Mouse (Mus musculus) C2C12 (cell line): Measurements from ENCODE around the gene Rfx7. TPM values are rescaled to one million over a fixed set of nuclear protein-coding genes. Genes with fewer than 3 reads are reported as not detected.
A peak's percentile ranks its signal among the peaks of the same experiment; 100 is the strongest.

Source experiments
- H3K27me3 ChIP-seq: one replicate; pipeline ENCODE4 v1.6.1; 2011; ENCODE audit not compliant: control insufficient read depth, insufficient read depth, insufficient read length
- H3K36me3 ChIP-seq: one replicate; pipeline ENCODE4 v1.6.1; 2011; ENCODE audit not compliant: control insufficient read depth, insufficient read depth
- H3K4me3 ChIP-seq: one replicate; pipeline ENCODE4 v1.5.1; 2011; ENCODE audit warnings: mild to moderate bottlenecking, control low read depth; ENCODE audit not compliant: poor library complexity, insufficient read depth, severe bottlenecking
- H3K79me2 ChIP-seq: one replicate; pipeline ENCODE4 v1.6.1; 2011; ENCODE audit not compliant: control insufficient read depth, insufficient read depth
- H3K79me3 ChIP-seq: one replicate; pipeline ENCODE4 v1.6.1; 2011; ENCODE audit warnings: low read depth, control low read depth
- H3ac ChIP-seq: one replicate; pipeline ENCODE3; 2011; ENCODE audit warnings: low read depth; ENCODE audit not compliant: control insufficient read depth, insufficient read length
- CEBPB ChIP-seq: IDR thresholded peaks from one replicate; pipeline ENCODE4 v1.6.1; 2011; ENCODE audit warnings: low read depth, mild to moderate bottlenecking, control low read depth, moderate library complexity
- CTCF ChIP-seq: IDR thresholded peaks from one replicate; pipeline ENCODE4 v1.5.1; 2011; ENCODE audit not compliant: control insufficient read depth, insufficient read depth, insufficient read length
- FOSL1 ChIP-seq: IDR thresholded peaks from one replicate; pipeline ENCODE4 v1.8.0; 2011; ENCODE audit warnings: mild to moderate bottlenecking, low read length; ENCODE audit not compliant: poor library complexity, insufficient read depth, severe bottlenecking
- MAX ChIP-seq: IDR thresholded peaks from one replicate; pipeline ENCODE4 v1.6.1; 2011; ENCODE audit warnings: mild to moderate bottlenecking, control low read depth
- MYOD1 ChIP-seq: IDR thresholded peaks from one replicate; pipeline ENCODE4 v1.6.1; 2011; ENCODE audit warnings: low read depth; ENCODE audit not compliant: control insufficient read depth, insufficient read length
- MYOG ChIP-seq: IDR thresholded peaks from one replicate; pipeline ENCODE4 v1.6.1; 2011; ENCODE audit not compliant: control insufficient read depth, insufficient read length; ENCODE audit errors: extremely low read depth
- USF1 ChIP-seq: IDR thresholded peaks from one replicate; pipeline ENCODE4 v1.6.1; 2011; ENCODE audit warnings: low read depth, mild to moderate bottlenecking, control low read depth, moderate library complexity
- polyA plus RNA-seq: library from polyadenylated mRNA; unstranded; fragments of >200 nt; fragmentation: generic; extraction: Trizol; gene quantifications from one replicate; pipeline ENCODE4 v1.2.1, GENCODE M21; 2012; ENCODE audit warnings: missing spikeins

Rfx7 gene
- polyA plus RNA-seq, 1 experiment = 3.9 TPM

- no peak for TF ChIP-seq MYOD1
- TF ChIP-seq MAX = no peak
- TF ChIP-seq MYOG = no peak
- Histone ChIP-seq H3ac (no peak overlapping the region), H3K27me3 (no peaks in the 10 kb centered on the region), H3K79me2 (no peaks in the 10 kb centered on the region), H3K79me3 (no peaks in the 10 kb centered on the region), H3K4me3 (no peak overlapping the region), H3K36me3 (no peaks in the 10 kb centered on the region)
Measured at GRCm38 (mm10) chr9:72643651-72644417, 111.8 kb downstream of the Rfx7 start.

DNA sequence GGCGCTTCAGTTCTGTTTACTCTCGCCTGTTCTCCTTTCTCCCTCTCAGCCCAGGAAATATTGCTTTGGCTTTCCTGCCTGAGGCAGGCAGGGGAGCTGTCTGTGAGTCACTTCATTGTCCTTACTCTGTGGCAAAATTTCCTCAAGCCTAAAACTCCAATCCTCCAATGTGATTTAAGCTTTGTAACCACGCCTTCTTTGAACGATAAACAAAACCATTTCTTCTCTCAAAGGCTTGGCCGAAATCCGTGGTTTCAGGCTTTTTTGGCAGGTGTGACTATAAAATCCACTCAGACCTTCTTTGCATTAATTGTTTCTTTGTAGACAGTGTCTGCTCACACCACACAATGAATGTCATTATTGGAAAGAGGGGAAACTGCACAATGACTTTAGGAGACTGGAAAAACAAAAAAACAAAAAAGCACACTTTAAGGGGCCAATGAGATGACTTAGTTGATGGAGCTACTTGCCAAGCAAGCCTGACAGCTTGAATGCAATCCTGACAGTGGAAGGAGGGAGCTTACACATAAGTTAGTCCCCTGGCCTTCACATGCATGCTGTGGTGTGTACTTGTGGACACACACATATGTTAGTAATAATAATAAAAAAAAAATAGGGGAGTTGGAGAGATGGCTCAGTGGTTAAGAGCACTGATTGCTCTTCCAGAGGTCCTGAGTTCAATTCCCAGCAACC lies 112.5 kb downstream of the Rfx7 start:
- Histone ChIP-seq H3ac (no peak overlapping the region), H3K36me3 (no peaks in the 10 kb centered on the region), H3K4me3 (no peak overlapping the region), H3K79me3 (no peaks in the 10 kb centered on the region), H3K79me2 (no peaks in the 10 kb centered on the region), H3K27me3 (no peaks in the 10 kb centered on the region)
- no peak for TF ChIP-seq MAX
- no peak for TF ChIP-seq USF1
- no peak for TF ChIP-seq MYOG
- TF ChIP-seq MYOD1 = no peak
- TF ChIP-seq FOSL1 = no peak
- no peak for TF ChIP-seq CEBPB
- no peak for TF ChIP-seq CTCF

DNA sequence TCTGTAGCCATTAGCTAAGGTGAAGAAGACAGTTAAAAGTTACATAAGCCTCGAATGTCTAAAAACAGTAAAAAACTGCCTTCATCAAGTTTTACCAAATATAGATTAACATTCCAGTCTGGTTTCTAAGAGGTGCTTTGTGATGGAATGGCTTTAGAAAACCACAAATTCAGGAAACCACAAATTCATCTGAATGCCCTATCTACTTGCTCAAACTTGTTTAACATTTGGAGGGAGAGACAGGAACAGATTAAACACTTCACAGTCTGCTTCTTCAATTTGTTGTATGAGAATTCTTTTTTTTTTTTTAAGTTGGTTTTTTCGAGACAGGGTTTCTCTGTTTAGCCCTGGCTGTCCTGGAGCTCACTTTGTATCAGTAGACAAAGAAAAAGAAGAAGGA lies 117.7 kb downstream of the Rfx7 start:
- Histone ChIP-seq H3ac (no peak overlapping the region), H3K27me3 (no peaks in the 10 kb centered on the region), H3K36me3 (no peaks in the 10 kb centered on the region), H3K79me3 (no peaks in the 10 kb centered on the region), H3K4me3 (no peak overlapping the region), H3K79me2 (no peaks in the 10 kb centered on the region)
- TF ChIP-seq FOSL1 (no peak), CTCF (no peak), MYOG (no peak), USF1 (no peak), CEBPB (no peak), MYOD1 (no peak), MAX (no peak)

DNA sequence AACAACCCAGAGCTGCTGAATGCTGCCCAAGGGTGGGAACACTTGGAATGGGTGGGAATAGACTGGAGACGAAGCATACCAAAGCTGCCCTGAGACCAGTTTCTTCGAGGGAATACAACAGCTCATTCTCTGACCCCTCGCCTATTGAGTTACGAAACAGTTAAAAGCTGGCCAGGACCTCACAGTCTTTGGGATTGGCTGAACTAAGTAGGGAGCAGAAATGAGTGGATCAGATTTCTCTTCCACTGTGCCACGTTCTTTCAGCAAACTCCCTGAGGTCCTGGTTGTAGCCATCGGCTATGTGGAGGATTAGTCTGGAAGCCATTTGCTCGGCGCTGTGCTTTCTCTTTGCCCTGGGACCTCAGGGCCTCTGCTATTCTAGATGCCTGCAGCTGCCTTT lies 120.9 kb downstream of the Rfx7 start:
- TF ChIP-seq MAX (peak; percentile 44), USF1 (no peak), MYOG (no peak), CTCF (no peak), CEBPB (peak; percentile 47)
- no peaks in the 10 kb centered on the region for H3K27me3 ChIP-seq
- no peak overlapping the region for H3ac ChIP-seq
- H3K36me3 ChIP-seq = no peaks in the 10 kb centered on the region
- H3K79me2 ChIP-seq = no peaks in the 10 kb centered on the region
- H3K4me3 ChIP-seq = no peak overlapping the region
- no peaks in the 10 kb centered on the region for H3K79me3 ChIP-seq

GRCm38 (mm10) chr9:72653533-72653932 lies 121.5 kb downstream of the Rfx7 start:
- no peaks in the 10 kb centered on the region for H3K79me2 ChIP-seq
- no peak overlapping the region for H3K4me3 ChIP-seq
- H3K27me3 ChIP-seq = no peaks in the 10 kb centered on the region
- TF ChIP-seq CTCF (no peak), USF1 (no peak), FOSL1 (no peak), MYOD1 (no peak)
- H3K36me3 ChIP-seq = no peaks in the 10 kb centered on the region
- no peaks in the 10 kb centered on the region for H3K79me3 ChIP-seq
- no peak overlapping the region for H3ac ChIP-seq

DNA sequence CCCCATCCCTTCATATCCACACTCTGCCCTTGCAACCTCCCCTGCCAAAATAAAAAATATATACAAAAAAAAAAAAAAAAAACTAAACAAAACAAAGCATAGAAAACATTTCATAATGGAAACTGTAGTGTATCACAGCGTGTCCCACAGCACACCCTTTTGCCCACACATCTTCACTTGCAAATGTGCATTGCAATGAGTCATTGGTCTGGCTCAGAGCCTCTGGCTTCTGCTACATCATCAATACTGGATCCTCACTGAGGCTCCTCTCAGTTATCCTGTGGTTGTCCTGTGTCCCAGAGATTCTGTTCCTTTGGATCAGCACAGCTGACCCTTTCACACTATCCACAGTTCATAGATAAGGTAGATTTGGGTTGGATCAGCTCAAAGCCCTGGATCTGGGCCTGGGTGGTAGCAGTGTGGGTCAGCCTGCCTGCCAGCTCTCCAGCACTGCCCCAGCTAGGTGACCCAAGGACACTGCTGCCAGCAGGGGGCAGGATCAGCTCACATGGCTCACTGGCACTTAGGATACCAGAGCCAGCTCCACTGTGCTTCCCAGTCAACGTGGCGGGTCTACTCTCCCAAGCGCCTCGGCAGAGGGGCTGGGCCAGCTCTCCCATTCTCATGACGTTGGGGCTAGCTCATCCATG lies 122.7 kb downstream of the Rfx7 start:
- no peaks in the 10 kb centered on the region for H3K36me3 ChIP-seq
- no peaks in the 10 kb centered on the region for H3K79me2 ChIP-seq
- no peak overlapping the region for H3K4me3 ChIP-seq
- no peak overlapping the region for H3ac ChIP-seq
- TF ChIP-seq CTCF = peak; percentile 71
- no peak for TF ChIP-seq USF1
- H3K27me3 ChIP-seq = no peaks in the 10 kb centered on the region
- H3K79me3 ChIP-seq = no peaks in the 10 kb centered on the region
